Mouse (Mus musculus) myocyte (in vitro differentiated cells): Measurements from ENCODE around the gene Gm8251.

Experiments used
- CEBPB ChIP-seq: IDR thresholded peaks from 2 replicates; pipeline ENCODE4 v1.6.1; 2011; ENCODE audit warnings: mild to moderate bottlenecking, moderate library complexity; ENCODE audit not compliant: poor library complexity, insufficient read depth, severe bottlenecking
- MYOD1 ChIP-seq, 3 experiments: IDR thresholded peaks; one replicate each; pipeline ENCODE4 v1.6.1; 2011; ENCODE audit warnings: control low read depth in 2 of 3, low read depth in 2 of 3, mild to moderate bottlenecking in 2 of 3, moderate library complexity in 1 of 3; ENCODE audit not compliant: insufficient read length in 2 of 3, control insufficient read depth in 1 of 3
- MYOG ChIP-seq, 3 experiments: IDR thresholded peaks; one replicate each; pipeline ENCODE4 v1.6.1; 2011; ENCODE audit warnings: control low read depth in 2 of 3, low read depth in 2 of 3, mild to moderate bottlenecking in 2 of 3; ENCODE audit not compliant: insufficient read length in 2 of 3, control insufficient read depth in 1 of 3, insufficient read depth in 1 of 3
- POLR2A ChIP-seq: IDR thresholded peaks from one replicate; pipeline ENCODE4 v1.6.1; 2011; ENCODE audit warnings: low read depth, mild to moderate bottlenecking, control low read depth, moderate library complexity; ENCODE audit not compliant: insufficient read length
- POLR2AphosphoS2 ChIP-seq: IDR thresholded peaks from one replicate; pipeline ENCODE4 v1.6.1; 2011; ENCODE audit warnings: low read depth, control low read depth; ENCODE audit not compliant: insufficient read length
- TCF12 ChIP-seq: IDR thresholded peaks from one replicate; pipeline ENCODE4 v1.6.1; 2011; ENCODE audit warnings: mild to moderate bottlenecking, control low read depth; ENCODE audit not compliant: poor library complexity, insufficient read depth, severe bottlenecking
- TCF3 ChIP-seq: IDR thresholded peaks from one replicate; pipeline ENCODE4 v1.6.1; 2011; ENCODE audit warnings: low read depth, control low read depth; ENCODE audit not compliant: insufficient read length

GRCm38 (mm10) chr1:44032948-44033347 lies 28.8 kb downstream of the Gm8251 start:
- TF ChIP-seq TCF12 (no peak), MYOG (IDR thresholded peaks at IDR 0.05; ENCODE audit: control insufficient read depth in 1 of 3, insufficient read depth in 1 of 3, insufficient read length in 2 of 3, low read depth in 2 of 3) (no peak), POLR2AphosphoS2 (no peak), MYOD1 (IDR thresholded peaks at IDR 0.05; ENCODE audit: control insufficient read depth in 1 of 3, insufficient read length in 2 of 3, low read depth in 2 of 3) (no peak), TCF3 (no peak), POLR2A (no peak), CEBPB (no peak)
